9 mouse cellular contexts compared by ENCODE assay signal in the genomic region with DNA sequence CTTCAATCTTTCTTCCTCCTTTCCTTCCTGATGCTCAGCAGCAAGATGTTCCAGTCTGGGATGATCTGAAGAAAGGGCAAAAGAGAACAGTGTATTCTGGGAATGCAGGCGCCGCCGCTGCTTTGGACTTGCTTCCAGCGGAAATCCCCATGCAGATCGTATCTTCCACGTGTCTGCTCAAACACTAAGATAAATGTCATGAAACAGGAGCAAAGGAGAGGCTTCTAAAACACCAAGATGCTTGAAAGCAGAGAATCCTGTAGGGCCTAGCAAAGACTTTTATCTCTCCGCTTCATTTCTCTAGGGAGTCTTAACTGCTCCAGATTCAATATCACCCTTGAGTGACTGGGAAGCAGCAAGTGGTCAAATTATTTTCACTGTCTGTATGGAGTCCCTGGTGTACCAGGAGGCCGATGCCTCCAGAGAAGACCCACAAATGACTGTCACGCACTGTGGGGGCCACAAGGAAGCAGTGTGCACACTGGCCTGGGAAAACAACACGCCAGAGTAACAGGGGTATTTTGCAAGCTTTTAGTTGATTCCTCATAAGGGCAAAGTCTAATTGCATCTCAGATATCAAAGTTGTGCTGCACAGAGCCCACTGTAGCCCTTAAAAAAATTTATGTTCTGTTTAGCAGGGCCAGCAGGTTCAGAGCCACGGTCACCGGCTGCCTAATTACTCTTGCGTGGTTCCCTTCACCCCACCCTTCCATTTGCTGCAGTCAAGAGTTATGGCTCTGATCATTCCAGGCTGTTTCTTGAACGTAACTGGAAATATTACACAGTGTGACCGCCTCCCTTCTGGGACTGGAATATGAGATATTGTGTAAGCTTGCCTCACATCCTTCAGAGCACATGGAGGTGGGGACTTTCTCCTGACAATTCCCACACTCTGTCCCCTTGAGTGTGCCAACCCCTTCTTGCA.
DNase-seq lines count a peak whose midpoint lies in the region; ATAC-seq lines count a peak whose summit lies in the region.
"Had no signal": no experiment of that assay in that cellular context is flagged by ENCODE, and none has a peak within 500 bp of the region (broad histone marks: within the 10 kb centered on the region; RNA-seq: fewer than 3 reads in every experiment).

No protein-coding gene starts in this region.

- DNase-seq in heart, adult 18-20 months, result peak; percentile 59 to 80
- peak; percentile 68 for DNase-seq in adipocyte (ENCODE audit: low spot score)
- DNase-seq in hindlimb bud, embryonic 11.5 days (ENCODE audit: extremely low spot score, low read depth, low spot score), result peak; percentile 58
- no peak for DNase-seq in thymus, postnatal 25 days
- DNase-seq in layer of hippocampus, postnatal 14 days (ENCODE audit: low spot score in 2 of 2), result no peak
- no peak for DNase-seq in forebrain, embryonic 14.5 days (ENCODE audit: low spot score)

- H3K9ac ChIP-seq in heart, embryonic 11.5 days (ENCODE audit: low read depth, low read length), result no peak overlapping the region
- no peak overlapping the region for H3K9ac ChIP-seq in limb, embryonic 15.5 days
- H3K9ac ChIP-seq in forebrain, embryonic 14.5 days (ENCODE audit: low read length), result no peak overlapping the region

- no peaks in the 10 kb centered on the region for H3K27me3 ChIP-seq in heart, embryonic 11.5 days (ENCODE audit: control insufficient read depth, insufficient read depth, low read length)
- H3K27me3 ChIP-seq in limb, embryonic 15.5 days, result no peaks in the 10 kb centered on the region
- H3K27me3 ChIP-seq in forebrain, embryonic 14.5 days (replicated peaks; ENCODE audit: control insufficient read depth, insufficient read depth, low read length), result no peaks in the 10 kb centered on the region
- H3K27me3 ChIP-seq: CH12.LX had no signal

- H3K9me3 ChIP-seq in heart, embryonic 11.5 days (replicated peaks; ENCODE audit: control insufficient read depth, low read length), result peaks cover 3% of the 10 kb centered on the region; the same call in 1 of the 2 replicates
- no peaks in the 10 kb centered on the region for H3K9me3 ChIP-seq in limb, embryonic 15.5 days
- H3K9me3 ChIP-seq in forebrain, embryonic 14.5 days (replicated peaks; ENCODE audit: control insufficient read depth, low read length), result no peaks in the 10 kb centered on the region

- H3K4me3 ChIP-seq in heart, embryonic 11.5 days (ENCODE audit: low read depth, low read length), result no peak overlapping the region
- H3K4me3 ChIP-seq in limb, embryonic 15.5 days, result no peak overlapping the region
- no peak overlapping the region for H3K4me3 ChIP-seq in forebrain, embryonic 14.5 days (ENCODE audit: low read depth, low read length)

- H3K4me2 ChIP-seq in heart, embryonic 11.5 days, result no peak overlapping the region
- no peak overlapping the region for H3K4me2 ChIP-seq in limb, embryonic 15.5 days
- H3K4me2 ChIP-seq in forebrain, embryonic 14.5 days (ENCODE audit: low read length), result no peak overlapping the region

- no peaks in the 10 kb centered on the region for H3K36me3 ChIP-seq in heart, embryonic 11.5 days (ENCODE audit: control insufficient read depth, insufficient read depth, low read length)
- no peaks in the 10 kb centered on the region for H3K36me3 ChIP-seq in limb, embryonic 15.5 days
- no peaks in the 10 kb centered on the region for H3K36me3 ChIP-seq in forebrain, embryonic 14.5 days (ENCODE audit: control insufficient read depth, insufficient read depth, low read length)

- H3K4me1 ChIP-seq in heart, embryonic 11.5 days (ENCODE audit: control insufficient read depth, insufficient read depth, low read length), result peaks cover 10% of the 10 kb centered on the region
- H3K4me1 ChIP-seq in limb, embryonic 15.5 days, result peaks cover 25% of the 10 kb centered on the region
- no peaks in the 10 kb centered on the region; the same call in 1 of the 2 replicates for H3K4me1 ChIP-seq in forebrain, embryonic 14.5 days (ENCODE audit: control insufficient read depth, insufficient read depth, low read length)

- ATAC-seq in heart, embryonic 11.5 days (replicated peaks; ENCODE audit: insufficient number of reproducible peaks, low FRiP score, low TSS enrichment), result no peak
- no peak for ATAC-seq in limb, embryonic 15.5 days (ENCODE audit: insufficient number of reproducible peaks, low FRiP score, low TSS enrichment, low read depth)
- no peak for ATAC-seq in forebrain, embryonic 14.5 days

- H3K27ac ChIP-seq in heart, embryonic 11.5 days (ENCODE audit: low read depth, low read length), result no peak overlapping the region
- H3K27ac ChIP-seq in limb, embryonic 15.5 days, result peak overlapping the region; percentile 29; the same call in 1 of the 2 replicates
- no peak overlapping the region for H3K27ac ChIP-seq in forebrain, embryonic 14.5 days (ENCODE audit: low read depth, low read length)

- 71% methylated on average over 15 of the region's 15 CpGs for WGBS in heart, embryonic 11.5 days (ENCODE audit: insufficient replicate concordance)
- WGBS in limb, embryonic 15.5 days, result 32% methylated on average over 15 of the region's 15 CpGs
- WGBS in forebrain, embryonic 14.5 days, result 91% methylated on average over 15 of the region's 15 CpGs

Comparison
In these comparisons a context has a peak if more than half of its experiments do, and no peak if none do; other contexts are left out.
1. DNase-seq: peak in heart, adult 18-20 months (2 of 2), adipocyte (single experiment) and hindlimb bud, embryonic 11.5 days (single experiment); none in thymus, postnatal 25 days (single experiment), layer of hippocampus, postnatal 14 days (0 of 2) and forebrain, embryonic 14.5 days (single experiment).